Mouse (Mus musculus) lung, postnatal 0 days (tissue): ENCODE measurements at regions not wholly inside any gene's neighbourhood (a gene's known extent, or its start where the extent isn't known, plus 50 kb on each side); places are given as distances from the start of the nearest gene placed in this dataset.

Experiments used
- ATAC-seq: fragments of 200-750 bp; cut with Nextera tagmentation; 2 replicates; pipeline ENCODE4 v1.8.0; 2017; ENCODE audit warnings: moderate library complexity
- DNase-seq: peaks from one replicate; pipeline ENCODE4 v3.0.0-alpha.2; 2016; ENCODE audit warnings: low spot score
- H3K27ac ChIP-seq: fragments of 300-500 bp; sonication (generic); 2 replicates; pipeline ENCODE4 v1.5.1; 2014; ENCODE audit warnings: antibody characterized with exemption, mild to moderate bottlenecking, low read length, mixed read lengths
- H3K27me3 ChIP-seq: fragments of 300-500 bp; sonication (generic); replicated peaks from 2 replicates; pipeline ENCODE4 v1.6.1; 2014; ENCODE audit warnings: low read length, mixed read lengths; ENCODE audit not compliant: insufficient read depth
- H3K36me3 ChIP-seq: fragments of 300-500 bp; sonication (generic); 2 replicates; pipeline ENCODE4 v1.6.1; 2014; ENCODE audit warnings: low read length, mixed read lengths; ENCODE audit not compliant: insufficient read depth
- H3K4me1 ChIP-seq: fragments of 300-500 bp; sonication (generic); 2 replicates; pipeline ENCODE4 v1.6.1; 2014; ENCODE audit warnings: antibody characterized with exemption, low read depth, low read length, mixed read lengths; ENCODE audit not compliant: insufficient read depth
- H3K4me2 ChIP-seq: fragments of 300-500 bp; sonication (generic); replicated peaks from 2 replicates; pipeline ENCODE4 v1.6.1; 2014; ENCODE audit warnings: low read depth, mild to moderate bottlenecking, low read length, moderate library complexity, mixed read lengths
- H3K4me3 ChIP-seq: fragments of 300-500 bp; sonication (generic); 2 replicates; pipeline ENCODE4 v1.5.1; 2014; ENCODE audit warnings: low read depth, low read length
- H3K9ac ChIP-seq: fragments of 300-500 bp; sonication (generic); replicated peaks from 2 replicates; pipeline ENCODE4 v1.6.1; 2014; ENCODE audit warnings: low read depth, mild to moderate bottlenecking
- H3K9me3 ChIP-seq: fragments of 300-500 bp; sonication (generic); 2 replicates; pipeline ENCODE4 v1.6.1; 2016; ENCODE audit warnings: low read length, mixed read lengths
- CTCF ChIP-seq: IDR thresholded peaks from 2 replicates; pipeline ENCODE4 v1.5.1; 2016; ENCODE audit warnings: antibody characterized with exemption, mild to moderate bottlenecking
- EP300 ChIP-seq: IDR thresholded peaks from 2 replicates; pipeline ENCODE4 v1.6.1; 2016; ENCODE audit warnings: antibody characterized with exemption, mild to moderate bottlenecking, control low read depth
- WGBS: fragments of 180-500 bp; shearing (Covaris S2); extraction: QIAGEN DNeasy Blood & Tissue Kit; methylation state at CpG from one replicate; pipeline ENCODE4 v1.1.7; 2014; 5-methylcytosine and 5-hydroxymethylcytosine counted together

- no peak overlapping the region for H3K27ac ChIP-seq
- H3K27me3 ChIP-seq: no peaks in the 10 kb centered on the region
- ATAC-seq: no peak
- WGBS: 80% methylated on average over 4 of the region's 4 CpGs
- H3K9me3 ChIP-seq: no peaks in the 10 kb centered on the region
- no peaks in the 10 kb centered on the region for H3K4me1 ChIP-seq
- no peak overlapping the region for H3K9ac ChIP-seq
- H3K4me2 ChIP-seq: no peak overlapping the region
- DNase-seq: no peak
- no peaks in the 10 kb centered on the region for H3K36me3 ChIP-seq
- TF ChIP-seq CTCF (no peak), EP300 (no peak)
- no peak overlapping the region for H3K4me3 ChIP-seq
These were observed 166.1 kb downstream of the Fam43a start for GRCm38 (mm10) chr16:30765591-30765990.

DNA sequence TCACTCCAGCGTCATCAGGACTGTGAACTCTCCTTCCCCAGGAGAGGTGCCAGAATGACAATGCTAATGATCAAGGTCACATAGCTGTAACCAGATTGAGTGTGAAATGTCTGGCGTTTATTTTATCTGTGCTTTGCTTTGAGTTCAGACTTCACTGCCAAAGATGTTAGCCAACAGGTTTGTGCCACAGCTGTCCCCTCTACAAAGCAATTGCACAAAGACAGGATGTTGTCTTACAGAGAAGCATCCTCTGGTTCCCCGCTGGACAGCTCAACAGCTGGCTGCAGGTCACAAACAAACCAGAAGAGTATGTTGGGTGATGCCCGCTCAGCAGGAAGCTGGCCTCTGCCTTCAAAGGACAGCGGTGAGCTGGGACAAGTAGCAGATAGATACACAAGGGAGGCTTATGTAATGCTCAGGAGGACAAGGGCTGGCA is 169.5 kb downstream of the Fam43a start:
- ATAC-seq (peak; percentile 82), DNase-seq (peak; percentile 79)
- WGBS: 17% methylated on average over 5 of the region's 5 CpGs

GRCm38 (mm10) chr16:30769467-30769866 is 169.9 kb downstream of the Fam43a start:
- H3K9me3 ChIP-seq: no peaks in the 10 kb centered on the region
- H3K4me1 ChIP-seq: no peaks in the 10 kb centered on the region
- no peak for ATAC-seq
- no peak overlapping the region for H3K4me3 ChIP-seq
- no peak overlapping the region for H3K4me2 ChIP-seq
- TF ChIP-seq CTCF: no peak
- TF ChIP-seq EP300: no peak
- H3K9ac ChIP-seq: no peak overlapping the region
- no peak for DNase-seq
- 11% methylated on average over 11 of the region's 11 CpGs for WGBS
- H3K27me3 ChIP-seq: no peaks in the 10 kb centered on the region
- peak overlapping the region; percentile 38; the same call in 1 of the 2 replicates for H3K27ac ChIP-seq
- H3K36me3 ChIP-seq: no peaks in the 10 kb centered on the region

More for the DNA sequence above, 169.5 kb downstream of the Fam43a start:
- H3K9ac ChIP-seq: no peak overlapping the region
- H3K27ac ChIP-seq: peak overlapping the region; percentile 38; the same call in 1 of the 2 replicates
- no peaks in the 10 kb centered on the region for H3K4me1 ChIP-seq
- H3K9me3 ChIP-seq: no peaks in the 10 kb centered on the region
- no peak overlapping the region for H3K4me3 ChIP-seq
- H3K27me3 ChIP-seq: no peaks in the 10 kb centered on the region
- H3K4me2 ChIP-seq: no peak overlapping the region
- H3K36me3 ChIP-seq: no peaks in the 10 kb centered on the region
- TF ChIP-seq CTCF (no peak), EP300 (peak; percentile 72)

GRCm38 (mm10) chr16:30772802-30773201 is 173.3 kb downstream of the Fam43a start:
- DNase-seq (peak; percentile 55), ATAC-seq (peak; percentile 53)
- Histone ChIP-seq H3K27me3 (no peaks in the 10 kb centered on the region), H3K4me3 (no peak overlapping the region), H3K4me1 (peaks cover 5% of the 10 kb centered on the region; the same call in 1 of the 2 replicates), H3K27ac (no peak overlapping the region), H3K9me3 (no peaks in the 10 kb centered on the region), H3K4me2 (no peak overlapping the region), H3K36me3 (no peaks in the 10 kb centered on the region), H3K9ac (no peak overlapping the region)
- TF ChIP-seq CTCF (no peak), EP300 (no peak)
- 29% methylated on average over 3 of the region's 3 CpGs for WGBS

GRCm38 (mm10) chr16:30774951-30775661 is 175.6 kb downstream of the Fam43a start:
- H3K4me2 ChIP-seq: no peak overlapping the region
- no peak overlapping the region for H3K9ac ChIP-seq
- H3K4me1 ChIP-seq: peaks cover 5% of the 10 kb centered on the region; the same call in 1 of the 2 replicates
- no peaks in the 10 kb centered on the region for H3K36me3 ChIP-seq
- TF ChIP-seq CTCF (no peak), EP300 (0 out of 2 replicates have a peak, but pooled peaks have one; percentile 32)
- H3K9me3 ChIP-seq: no peaks in the 10 kb centered on the region
- no peak overlapping the region for H3K4me3 ChIP-seq
- DNase-seq (peak; percentile 58), ATAC-seq (peak; percentile 64)
- no peak overlapping the region for H3K27ac ChIP-seq
- H3K27me3 ChIP-seq: no peaks in the 10 kb centered on the region
- WGBS: 59% methylated on average over 14 of the region's 14 CpGs

GRCm38 (mm10) chr16:30775740-30776700 is 176.5 kb downstream of the Fam43a start:
- H3K4me3 ChIP-seq: no peak overlapping the region
- WGBS: 57% methylated on average over 21 of the region's 21 CpGs
- peaks cover 5% of the 10 kb centered on the region; the same call in 1 of the 2 replicates for H3K4me1 ChIP-seq
- no peak overlapping the region for H3K27ac ChIP-seq
- no peak overlapping the region for H3K4me2 ChIP-seq
- no peak overlapping the region for H3K9ac ChIP-seq
- TF ChIP-seq CTCF (no peak), EP300 (no peak)
- H3K36me3 ChIP-seq: no peaks in the 10 kb centered on the region
- ATAC-seq: no peak
- no peaks in the 10 kb centered on the region for H3K27me3 ChIP-seq
- no peaks in the 10 kb centered on the region for H3K9me3 ChIP-seq
- DNase-seq: no peak
